Mouse (Mus musculus) hindbrain, embryonic 14.5 days (tissue): Measurements from ENCODE around the gene Arnt. TPM values are rescaled to one million over a fixed set of nuclear protein-coding genes. Genes with fewer than 3 reads are reported as not detected.
"Not testable (repeated sequence)": the region's sequence is repeated elsewhere in the genome, so short reads cannot be mapped to it uniquely, and the experiment has no call there.

Experiments used
- ATAC-seq: fragments of 200-750 bp; cut with Nextera tagmentation; 2 replicates; pipeline ENCODE4 v1.8.0; 2017; ENCODE audit warnings: moderate number of reproducible peaks, mild to moderate bottlenecking, moderate TSS enrichment, moderate library complexity; ENCODE audit not compliant: low FRiP score
- DNase-seq: peaks from one replicate; pipeline ENCODE4 v3.0.0-alpha.2; 2015; ENCODE audit warnings: low spot score
- H3K27ac ChIP-seq: fragments of 300-500 bp; sonication (generic); 2 replicates; pipeline ENCODE4 v1.5.1; 2014; ENCODE audit warnings: mild to moderate bottlenecking, moderate library complexity
- H3K27me3 ChIP-seq: fragments of 300-500 bp; sonication (generic); 2 replicates; pipeline ENCODE4 v1.6.1; 2014; ENCODE audit warnings: mild to moderate bottlenecking, low read length, mixed read lengths; ENCODE audit not compliant: control insufficient read depth, insufficient read depth
- H3K36me3 ChIP-seq: fragments of 300-500 bp; sonication (generic); replicated peaks from 2 replicates; pipeline ENCODE4 v1.6.1; 2014; ENCODE audit not compliant: control insufficient read depth, insufficient read depth
- H3K4me1 ChIP-seq: fragments of 300-500 bp; sonication (generic); replicated peaks from 2 replicates; pipeline ENCODE4 v1.6.1; 2014; ENCODE audit warnings: antibody characterized with exemption, low read length, mixed read lengths; ENCODE audit not compliant: control insufficient read depth, insufficient read depth
- H3K4me2 ChIP-seq: fragments of 300-500 bp; sonication (generic); replicated peaks from 2 replicates; pipeline ENCODE4 v1.6.1; 2014; ENCODE audit warnings: mild to moderate bottlenecking, moderate library complexity
- H3K4me3 ChIP-seq: fragments of 300-500 bp; sonication (generic); replicated peaks from 2 replicates; pipeline ENCODE4 v1.5.1; 2014; ENCODE audit warnings: mild to moderate bottlenecking, low read length
- H3K9ac ChIP-seq: fragments of 300-500 bp; sonication (generic); 2 replicates; pipeline ENCODE4 v1.6.1; 2014
- H3K9me3 ChIP-seq: fragments of 300-500 bp; sonication (generic); 2 replicates; pipeline ENCODE4 v1.6.1; 2016; ENCODE audit warnings: low read length; ENCODE audit not compliant: control insufficient read depth
- WGBS: fragments of 180-500 bp; shearing (Covaris S2); extraction: QIAGEN DNeasy Blood & Tissue Kit; methylation state at CpG from one replicate; pipeline ENCODE4 v1.1.7; 2014; 5-methylcytosine and 5-hydroxymethylcytosine counted together
- polyA plus RNA-seq: library from polyadenylated mRNA; unstranded; fragments of >200 nt; fragmentation: Nextera tagmentation; extraction: Ambion mirVana; gene quantifications from 2 replicates; pipeline ENCODE4 v1.2.1, GENCODE M21; 2014

Arnt gene
- 12.3 and 13.3 TPM in 2 replicates for polyA plus RNA-seq

GRCm38 (mm10) chr3:95434136-95434982 lies at the start of gene Arnt:
Gene Arnt, plus strand, starts transcription at chr3:95434388.
- DNase-seq (peak; percentile 88), ATAC-seq (peak; percentile 99)
- H3K36me3 ChIP-seq = peaks cover 19% of the 10 kb centered on the region
- H3K4me2 ChIP-seq = peak within 1 kb of the TSS; percentile 72
- H3K9me3 ChIP-seq = no peaks in the 10 kb centered on the region
- peak within 1 kb of the TSS; percentile 85 for H3K27ac ChIP-seq
- under 1% methylated on average over 47 of the region's 47 CpGs for WGBS
- peaks cover 13% of the 10 kb centered on the region for H3K4me1 ChIP-seq
- H3K27me3 ChIP-seq = 0 out of 2 replicates have a peak, but pooled peaks cover 2% of the 10 kb centered on the region
- H3K4me3 ChIP-seq = peak within 1 kb of the TSS; percentile 81
- H3K9ac ChIP-seq = peak within 1 kb of the TSS; percentile 78

- H3K27ac ChIP-seq = no peak overlapping the region
- DNase-seq = no peak
- no peaks in the 10 kb centered on the region for H3K27me3 ChIP-seq
- no peaks in the 10 kb centered on the region for H3K9me3 ChIP-seq
- no peak overlapping the region for H3K9ac ChIP-seq
- H3K4me2 ChIP-seq = no peak overlapping the region
- no peaks in the 10 kb centered on the region for H3K36me3 ChIP-seq
- no peak for ATAC-seq
- H3K4me3 ChIP-seq = no peak overlapping the region
- WGBS = 92% methylated on average over 5 of the region's 5 CpGs
- no peaks in the 10 kb centered on the region for H3K4me1 ChIP-seq
These were observed 48.6 kb upstream of the Arnt start for GRCm38 (mm10) chr3:95385401-95386075.

- H3K9ac ChIP-seq = no peak overlapping the region
- ATAC-seq (no peak), DNase-seq (no peak)
These were observed 39.8 kb upstream of the Arnt start for GRCm38 (mm10) chr3:95394385-95394784.

GRCm38 (mm10) chr3:95402741-95403140 lies 31.4 kb upstream of the Arnt start, which contains the start of gene 4930558C23Rik:
Gene 4930558C23Rik, minus strand, starts transcription at chr3:95402841.
- Histone ChIP-seq H3K9me3 (no peaks in the 10 kb centered on the region), H3K4me3 (no peak within 1 kb of the TSS), H3K4me1 (no peaks in the 10 kb centered on the region), H3K27ac (no peak within 1 kb of the TSS), H3K27me3 (no peaks in the 10 kb centered on the region), H3K4me2 (no peak within 1 kb of the TSS), H3K9ac (no peak within 1 kb of the TSS), H3K36me3 (no peaks in the 10 kb centered on the region)
- ATAC-seq (no peak), DNase-seq (no peak)
- 93% methylated on average over 3 of the region's 3 CpGs for WGBS

More at GRCm38 (mm10) chr3:95394385-95394784, 39.8 kb upstream of the Arnt start:
- Histone ChIP-seq H3K36me3 (no peaks in the 10 kb centered on the region), H3K9me3 (no peaks in the 10 kb centered on the region), H3K27me3 (no peaks in the 10 kb centered on the region), H3K4me2 (no peak overlapping the region), H3K27ac (no peak overlapping the region), H3K4me3 (no peak overlapping the region), H3K4me1 (no peaks in the 10 kb centered on the region)
- WGBS = 93% methylated on average over 4 of the region's 4 CpGs

GRCm38 (mm10) chr3:95407728-95408127 lies 26.5 kb upstream of the Arnt start:
- Histone ChIP-seq H3K9me3 (no peaks in the 10 kb centered on the region), H3K9ac (no peak overlapping the region), H3K27me3 (no peaks in the 10 kb centered on the region), H3K27ac (no peak overlapping the region), H3K4me3 (no peak overlapping the region), H3K36me3 (no peaks in the 10 kb centered on the region), H3K4me2 (no peak overlapping the region), H3K4me1 (no peaks in the 10 kb centered on the region)
- WGBS = 87% methylated on average over 1 of the region's 1 CpGs
- DNase-seq = no peak
- no peak for ATAC-seq

- no peaks in the 10 kb centered on the region for H3K9me3 ChIP-seq
- H3K9ac ChIP-seq = no peak overlapping the region
- no peak for DNase-seq
- ATAC-seq = no peak
- no peaks in the 10 kb centered on the region for H3K27me3 ChIP-seq
- H3K4me2 ChIP-seq = no peak overlapping the region
- H3K4me1 ChIP-seq = no peaks in the 10 kb centered on the region
- H3K27ac ChIP-seq = no peak overlapping the region
- no peaks in the 10 kb centered on the region for H3K36me3 ChIP-seq
- WGBS = 93% methylated on average over 2 of the region's 2 CpGs
- H3K4me3 ChIP-seq = no peak overlapping the region
These were observed 25.3 kb upstream of the Arnt start for GRCm38 (mm10) chr3:95408852-95409251.

GRCm38 (mm10) chr3:95412268-95412667 lies 21.9 kb upstream of the Arnt start:
- WGBS = 85% methylated on average over 1 of the region's 1 CpGs
- no peak overlapping the region for H3K9ac ChIP-seq
- no peak overlapping the region for H3K4me3 ChIP-seq
- no peak overlapping the region for H3K4me2 ChIP-seq
- no peak for ATAC-seq
- no peaks in the 10 kb centered on the region for H3K9me3 ChIP-seq
- H3K27me3 ChIP-seq = no peaks in the 10 kb centered on the region
- H3K27ac ChIP-seq = no peak overlapping the region
- H3K4me1 ChIP-seq = no peaks in the 10 kb centered on the region
- H3K36me3 ChIP-seq = no peaks in the 10 kb centered on the region
- no peak for DNase-seq

- H3K27me3 ChIP-seq = no peaks in the 10 kb centered on the region
- WGBS = 92% methylated on average over 6 of the region's 6 CpGs
- ATAC-seq (no peak), DNase-seq (no peak)
- H3K36me3 ChIP-seq = no peaks in the 10 kb centered on the region
- H3K9me3 ChIP-seq = peaks cover 10% of the 10 kb centered on the region; the same call in 1 of the 2 replicates
- no peak overlapping the region for H3K9ac ChIP-seq
- H3K4me2 ChIP-seq = no peak overlapping the region
- H3K4me1 ChIP-seq = no peaks in the 10 kb centered on the region
- no peak overlapping the region for H3K27ac ChIP-seq
- H3K4me3 ChIP-seq = no peak overlapping the region
These were observed 16.3 kb upstream of the Arnt start for GRCm38 (mm10) chr3:95417866-95418265.

GRCm38 (mm10) chr3:95426476-95426875 lies 7.7 kb upstream of the Arnt start:
- not testable (repeated sequence) for ATAC-seq, H3K27ac ChIP-seq

More at GRCm38 (mm10) chr3:95426476-95426875, 7.7 kb upstream of the Arnt start:
- not testable (repeated sequence) for H3K4me3 ChIP-seq, H3K9me3 ChIP-seq, H3K9ac ChIP-seq, DNase-seq, H3K27me3 ChIP-seq, H3K4me1 ChIP-seq, H3K36me3 ChIP-seq, H3K4me2 ChIP-seq
- WGBS = 90% methylated on average over 5 of the region's 5 CpGs
